ENCODE assay signal across 15 mouse cellular contexts in the genomic region with DNA sequence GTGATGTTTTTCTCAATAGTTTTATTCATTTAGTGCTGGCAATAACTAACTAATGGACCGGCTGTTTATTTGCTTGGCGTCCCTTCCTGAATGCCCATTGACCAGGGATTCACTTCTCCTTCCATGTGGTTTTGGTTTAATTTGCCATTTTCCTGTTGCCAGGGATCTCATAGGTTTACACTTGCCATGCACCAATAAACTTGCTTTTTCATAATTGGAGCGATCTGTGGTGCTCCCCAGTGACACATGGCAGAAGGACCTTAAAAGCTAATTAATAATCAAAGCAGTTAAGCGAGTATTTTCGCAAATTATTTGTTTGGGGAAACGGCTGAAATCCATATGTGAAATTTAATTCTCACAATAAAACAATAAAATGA.
DNase-seq lines count a peak whose midpoint lies in the region; ATAC-seq and TF ChIP-seq lines count a peak whose summit lies in the region.
"Had no signal": no experiment of that assay in that cellular context is flagged by ENCODE, and none has a peak within 500 bp of the region (broad histone marks: within the 10 kb centered on the region; RNA-seq: fewer than 3 reads in every experiment).

No protein-coding gene starts in this region.

- H3K36me3 ChIP-seq in kidney, embryonic 16.5 days (ENCODE audit: insufficient read depth, low read length), result no peaks in the 10 kb centered on the region
- no peaks in the 10 kb centered on the region for H3K36me3 ChIP-seq in hindbrain, embryonic 16.5 days (ENCODE audit: control insufficient read depth, insufficient read depth, low read length)
- H3K36me3 ChIP-seq in limb, embryonic 15.5 days, result no peaks in the 10 kb centered on the region
- H3K36me3 ChIP-seq: forebrain, embryonic 15.5 days had no signal

- peak overlapping the region; percentile 40 for H3K4me2 ChIP-seq in kidney, embryonic 16.5 days (replicated peaks; ENCODE audit: low read depth, low read length)
- peak overlapping the region; percentile 27 for H3K4me2 ChIP-seq in hindbrain, embryonic 16.5 days (ENCODE audit: low read length)
- H3K4me2 ChIP-seq in limb, embryonic 15.5 days, result peak overlapping the region; percentile 41

- no peak overlapping the region for H3K9ac ChIP-seq in kidney, embryonic 16.5 days (replicated peaks; ENCODE audit: low read length)
- H3K9ac ChIP-seq in hindbrain, embryonic 16.5 days (ENCODE audit: low read depth, low read length), result no peak overlapping the region
- H3K9ac ChIP-seq in limb, embryonic 15.5 days, result no peak overlapping the region
- H3K9ac ChIP-seq: forebrain, embryonic 15.5 days had no signal

- peaks cover 10% of the 10 kb centered on the region for H3K4me1 ChIP-seq in kidney, embryonic 16.5 days (ENCODE audit: insufficient read depth, low read length)
- H3K4me1 ChIP-seq in hindbrain, embryonic 16.5 days (ENCODE audit: control insufficient read depth, insufficient read depth, low read depth, low read length), result no peaks in the 10 kb centered on the region
- 0 out of 2 replicates have a peak, but pooled peaks cover 7% of the 10 kb centered on the region for H3K4me1 ChIP-seq in limb, embryonic 15.5 days
- H3K4me1 ChIP-seq: forebrain, embryonic 15.5 days had no signal

- no peak overlapping the region for H3K27ac ChIP-seq in kidney, embryonic 16.5 days (ENCODE audit: low read length)
- peak overlapping the region; percentile 3; the same call in 1 of the 2 replicates for H3K27ac ChIP-seq in hindbrain, embryonic 16.5 days (ENCODE audit: low read depth, low read length)
- H3K27ac ChIP-seq in limb, embryonic 15.5 days, result no peak overlapping the region
- H3K27ac ChIP-seq: forebrain, embryonic 15.5 days had no signal

- no peak for ATAC-seq in kidney, embryonic 16.5 days (ENCODE audit: low FRiP score, low TSS enrichment)
- peak; percentile 48; the same call in 1 of the 2 replicates for ATAC-seq in hindbrain, embryonic 16.5 days
- ATAC-seq in limb, embryonic 15.5 days (ENCODE audit: insufficient number of reproducible peaks, low FRiP score, low TSS enrichment, low read depth), result no peak
- ATAC-seq in monocyte, adult 5-6 weeks (replicated peaks; ENCODE audit: insufficient number of reproducible peaks, low FRiP score, low TSS enrichment, poor library complexity, severe bottlenecking), result no peak
- ATAC-seq: inflammation-experienced regulatory T-cells, adult 6 months; Patski had no signal

- H3K27me3 ChIP-seq in kidney, embryonic 16.5 days (ENCODE audit: insufficient read depth, low read length), result no peaks in the 10 kb centered on the region
- H3K27me3 ChIP-seq in hindbrain, embryonic 16.5 days (replicated peaks; ENCODE audit: control insufficient read depth, insufficient read depth, low read length), result no peaks in the 10 kb centered on the region
- H3K27me3 ChIP-seq in limb, embryonic 15.5 days, result no peaks in the 10 kb centered on the region
- H3K27me3 ChIP-seq: forebrain, embryonic 15.5 days had no signal

- H3K4me3 ChIP-seq in kidney, embryonic 16.5 days (ENCODE audit: low read length), result peak overlapping the region; percentile 11
- peak overlapping the region; percentile 21 for H3K4me3 ChIP-seq in hindbrain, embryonic 16.5 days (ENCODE audit: low read length)
- H3K4me3 ChIP-seq in limb, embryonic 15.5 days, result peak overlapping the region; percentile 23
- H3K4me3 ChIP-seq: forebrain, embryonic 15.5 days had no signal

- 57% methylated on average over 6 of the region's 6 CpGs for WGBS in kidney, embryonic 16.5 days
- 57% methylated on average over 6 of the region's 6 CpGs for WGBS in hindbrain, embryonic 16.5 days
- 32% methylated on average over 6 of the region's 6 CpGs for WGBS in limb, embryonic 15.5 days

- no peak for DNase-seq in kidney, adult 9 months
- DNase-seq in brain, embryonic 14.5 days (ENCODE audit: low read depth), result peak; percentile 36
- DNase-seq in right cerebral cortex, postnatal 36 days (ENCODE audit: low spot score in 2 of 2), result no peak
- DNase-seq: cerebellum, adult 9-11 months; gastrocnemius, postnatal 36 days; layer of hippocampus, adult 9-11 months; lung, postnatal 36 days; right cerebral cortex, postnatal 4 days had no signal

- H3K9me3 ChIP-seq in kidney, embryonic 16.5 days (ENCODE audit: low read length), result no peaks in the 10 kb centered on the region
- H3K9me3 ChIP-seq in hindbrain, embryonic 16.5 days (ENCODE audit: control insufficient read depth, low read length), result no peaks in the 10 kb centered on the region
- H3K9me3 ChIP-seq in limb, embryonic 15.5 days, result no peaks in the 10 kb centered on the region
- H3K9me3 ChIP-seq: forebrain, embryonic 15.5 days had no signal

- TF ChIP-seq POLR2A in brain, embryonic 14.5 days (IDR thresholded peaks at IDR 0.05; ENCODE audit: borderline replicate concordance, extremely low read depth, insufficient read depth, insufficient read length, poor library complexity, severe bottlenecking), result no peak

- TF ChIP-seq CTCF in brain, embryonic 14.5 days (IDR thresholded peaks at IDR 0.05; ENCODE audit: borderline replicate concordance, extremely low read depth, insufficient read depth, insufficient read length), result no peak
